Mouse (Mus musculus): ENCODE results near the gene Anxa7.

DNA sequence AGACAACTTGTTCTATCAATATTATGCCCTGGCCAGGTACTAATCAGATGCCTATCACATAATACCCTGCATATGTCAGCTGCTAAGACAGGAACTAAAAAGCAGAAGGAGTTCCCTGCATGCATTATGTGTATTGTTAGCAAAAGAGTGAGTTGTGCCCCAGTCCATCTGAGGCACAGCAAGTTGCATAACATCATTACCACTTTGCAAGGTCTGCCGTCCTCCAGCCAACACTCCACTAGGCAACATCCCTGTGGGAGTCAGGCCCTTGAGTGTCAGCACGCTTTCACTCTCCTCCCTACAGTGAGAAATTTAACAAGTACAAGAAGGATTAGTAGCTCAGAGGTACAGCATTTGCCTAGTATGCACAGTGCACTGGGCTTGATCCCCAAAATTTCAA, 28.5 kb upstream of the Anxa7 start:
- TF ChIP-seq CTCF (conservative IDR thresholded peaks at IDR 0.05; ENCODE audit: insufficient read depth, insufficient read length, low read depth, low read length) (no peak), POLR2A (IDR thresholded peaks at IDR 0.05; ENCODE audit: low read depth, low read length) (no peak)
